Mouse (Mus musculus): ENCODE results near the gene Slc28a3. TPM values are rescaled to one million over a fixed set of nuclear protein-coding genes. Genes with fewer than 3 reads are reported as not detected.
A peak's percentile ranks its signal among the peaks of the same experiment; 100 is the strongest.

Slc28a3 gene
- polyA plus RNA-seq, 1 experiment from 2014 or later: not detected

DNA sequence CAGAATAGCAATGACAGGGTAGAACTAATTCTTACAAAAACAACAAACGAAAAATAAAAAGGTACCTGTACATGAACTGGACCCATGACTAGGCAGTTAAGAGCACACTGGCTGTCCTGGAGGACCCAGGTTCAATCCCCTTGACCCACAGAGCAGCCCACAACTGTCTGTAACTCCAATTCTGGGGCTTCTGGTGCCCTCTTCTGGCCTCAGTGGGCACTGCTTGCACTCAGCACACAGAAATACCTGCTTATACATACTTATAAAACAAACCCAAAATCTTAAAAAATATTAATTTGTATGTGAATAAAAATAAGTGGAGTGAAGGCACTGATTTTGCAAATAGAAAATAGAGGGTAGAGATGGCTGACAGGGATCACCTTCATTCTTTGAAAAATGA, 54.7 kb downstream of the Slc28a3 start:
- Histone ChIP-seq H3K4me1 (peaks cover 3% of the 10 kb centered on the region; the same call in 1 of the 2 replicates), H3K9me3 (replicated peaks) (no peaks in the 10 kb centered on the region), H3K36me3 (no peaks in the 10 kb centered on the region), H3K27me3 (no peaks in the 10 kb centered on the region), H3K4me3 (no peak overlapping the region), H3K9ac (no peak overlapping the region), H3K4me2 (replicated peaks) (no peak overlapping the region), H3K27ac (no peak overlapping the region)
- WGBS: 78% methylated on average over 1 of the region's 1 CpGs
- ATAC-seq (ENCODE audit: low FRiP score): no peak

DNA sequence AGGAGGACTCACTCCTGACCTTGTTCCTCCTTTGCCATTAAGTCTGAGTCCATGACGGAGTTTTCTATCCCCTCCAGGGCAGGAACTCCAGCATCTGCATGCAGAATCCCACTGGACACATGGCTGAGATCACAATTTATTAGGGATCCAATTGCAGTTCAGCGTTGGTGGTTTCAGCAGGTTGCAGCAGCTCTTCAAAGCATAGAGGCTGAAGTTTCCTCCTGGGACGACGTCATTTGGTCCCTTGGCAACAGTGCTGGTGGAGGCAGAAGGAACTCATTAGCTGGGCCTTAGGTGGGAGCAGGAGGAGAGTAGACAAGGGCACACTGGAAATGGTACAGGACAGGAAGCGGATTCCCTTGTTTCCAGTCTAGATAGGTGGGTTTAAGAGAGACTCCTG, 55.1 kb downstream of the Slc28a3 start:
- 62% methylated on average over 5 of the region's 5 CpGs for WGBS
- no peaks in the 10 kb centered on the region for H3K36me3 ChIP-seq

DNA sequence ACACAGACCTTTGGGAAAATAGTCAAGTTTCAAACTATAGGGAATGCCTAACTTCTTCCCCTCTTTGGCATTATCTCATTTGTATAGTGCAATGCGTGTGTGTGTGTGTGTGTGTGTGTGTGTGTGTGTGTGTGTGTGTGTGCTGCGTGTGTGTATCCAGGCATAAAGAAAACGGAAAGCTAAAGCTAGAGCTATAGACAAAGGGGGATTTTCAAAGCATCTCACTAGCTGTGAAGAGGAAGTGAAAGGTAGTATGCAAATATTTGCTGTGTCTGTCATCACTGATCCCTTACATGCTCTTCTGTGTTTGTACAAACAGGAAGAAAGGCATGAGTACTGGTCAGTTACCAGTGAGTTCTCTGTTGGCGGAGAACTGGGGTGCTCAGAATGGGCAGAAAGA, 58.8 kb downstream of the Slc28a3 start:
- Histone ChIP-seq H3K36me3 (no peaks in the 10 kb centered on the region), H3K4me2 (replicated peaks) (no peak overlapping the region), H3K4me3 (no peak overlapping the region), H3K9ac (no peak overlapping the region), H3K4me1 (peaks cover 18% of the 10 kb centered on the region), H3K27ac (no peak overlapping the region), H3K9me3 (replicated peaks) (no peaks in the 10 kb centered on the region), H3K27me3 (no peaks in the 10 kb centered on the region)
- no peak for ATAC-seq (ENCODE audit: low FRiP score)
- WGBS: 66% methylated on average over 3 of the region's 4 CpGs

More for the DNA sequence above, 55.1 kb downstream of the Slc28a3 start:
- Histone ChIP-seq H3K27me3 (no peaks in the 10 kb centered on the region), H3K4me2 (replicated peaks) (no peak overlapping the region), H3K9me3 (replicated peaks) (no peaks in the 10 kb centered on the region), H3K4me3 (no peak overlapping the region), H3K27ac (no peak overlapping the region), H3K4me1 (peaks cover 3% of the 10 kb centered on the region; the same call in 1 of the 2 replicates), H3K9ac (no peak overlapping the region)
- ATAC-seq (ENCODE audit: low FRiP score): no peak

DNA sequence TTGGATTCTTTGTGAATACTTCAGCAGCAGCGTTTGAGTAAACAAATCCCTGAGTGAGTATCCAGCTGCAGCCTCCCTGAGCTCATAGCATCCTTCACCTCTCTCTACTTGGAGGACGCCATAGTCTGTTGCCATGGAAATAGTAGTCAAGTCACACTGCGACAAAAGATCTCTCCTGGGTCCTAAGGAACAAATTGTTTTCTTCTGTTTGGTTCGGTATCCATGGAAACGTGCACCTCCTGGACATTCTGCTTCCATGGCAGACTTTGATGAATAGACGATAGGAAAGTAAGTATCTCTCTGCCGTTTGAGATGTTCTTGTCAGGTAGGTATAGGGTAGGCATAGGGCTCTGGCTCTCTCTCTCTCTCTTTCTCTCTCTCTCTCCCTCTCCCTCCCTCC, 63.1 kb downstream of the Slc28a3 start:
- H3K27me3 ChIP-seq: 0 out of 2 replicates have a peak, but pooled peaks cover 5% of the 10 kb centered on the region
- H3K4me2 ChIP-seq (replicated peaks): no peak overlapping the region
- H3K4me3 ChIP-seq: no peak overlapping the region
- H3K27ac ChIP-seq: 0 out of 2 replicates have a peak overlapping the region, but pooled peaks have one; percentile 36
- peak; percentile 73 for ATAC-seq (ENCODE audit: low FRiP score)
- peaks cover 31% of the 10 kb centered on the region for H3K4me1 ChIP-seq
- no peaks in the 10 kb centered on the region for H3K36me3 ChIP-seq
- WGBS: 20% methylated on average over 7 of the region's 7 CpGs
- H3K9me3 ChIP-seq (replicated peaks): no peaks in the 10 kb centered on the region
- H3K9ac ChIP-seq: no peak overlapping the region

DNA sequence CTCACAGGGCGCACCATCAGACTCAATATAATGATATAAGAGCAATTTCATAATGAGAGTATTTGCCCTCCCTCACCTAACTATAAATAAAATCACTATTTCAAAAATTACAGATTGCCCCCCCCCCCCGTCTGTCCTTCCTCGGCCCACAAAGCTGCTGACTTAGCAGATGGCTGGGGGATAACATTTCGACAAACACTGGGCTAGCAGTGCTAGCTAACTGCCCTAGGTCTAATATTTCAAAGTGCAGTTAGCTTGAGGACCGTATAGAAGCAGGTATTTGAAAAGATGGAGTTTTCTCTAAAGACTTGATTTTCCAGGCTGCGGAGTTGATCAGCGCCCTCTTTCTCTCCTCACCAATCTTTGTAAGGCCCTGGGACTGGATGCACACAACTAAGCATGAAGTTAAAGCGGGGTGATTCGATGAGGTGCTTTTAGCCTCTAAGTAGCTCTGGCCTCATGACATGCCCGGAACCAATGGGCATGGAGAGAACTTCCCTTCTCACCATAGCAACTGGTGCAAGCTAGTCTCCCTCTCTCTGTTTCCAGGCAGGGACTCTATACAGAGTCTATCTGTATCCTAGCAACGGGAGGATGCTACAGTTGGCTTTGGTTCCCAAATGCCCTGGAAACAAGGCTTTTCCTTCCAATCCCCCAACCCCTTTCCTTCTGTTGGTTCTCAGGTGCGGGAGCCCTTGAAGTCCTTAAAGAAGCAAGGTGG, 66.8 kb downstream of the Slc28a3 start:
- no peak overlapping the region for H3K4me2 ChIP-seq (replicated peaks)
- peaks cover 31% of the 10 kb centered on the region for H3K4me1 ChIP-seq
- 53% methylated on average over 12 of the region's 12 CpGs for WGBS
- peak; percentile 64 for ATAC-seq (ENCODE audit: low FRiP score)
- H3K4me3 ChIP-seq: no peak overlapping the region
- no peaks in the 10 kb centered on the region for H3K9me3 ChIP-seq (replicated peaks)
- no peaks in the 10 kb centered on the region for H3K36me3 ChIP-seq
- H3K27ac ChIP-seq: no peak overlapping the region
- H3K27me3 ChIP-seq: 0 out of 2 replicates have a peak, but pooled peaks cover 5% of the 10 kb centered on the region
- H3K9ac ChIP-seq: no peak overlapping the region

DNA sequence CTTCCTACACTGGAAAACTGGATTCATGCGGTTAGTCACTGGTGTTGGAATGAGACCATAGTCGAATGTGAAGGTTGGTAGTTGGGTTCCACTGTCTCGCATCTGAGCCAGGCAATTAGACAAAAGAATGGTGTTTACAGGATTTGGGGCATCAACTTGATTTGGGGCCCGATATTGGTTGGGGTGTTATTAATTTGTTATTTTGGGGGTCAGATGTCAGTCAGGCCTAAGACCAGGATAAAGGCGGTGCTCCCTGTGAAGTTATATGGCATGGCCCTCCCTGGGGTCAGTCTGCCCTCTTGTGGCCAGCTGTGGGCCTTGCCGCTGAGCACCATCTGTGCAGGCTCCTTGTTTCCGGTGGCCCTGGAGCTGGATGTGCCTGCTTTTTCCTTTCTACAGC, 67.6 kb downstream of the Slc28a3 start:
- ATAC-seq (ENCODE audit: low FRiP score): peak; percentile 67; the same call in 1 of the 2 replicates
- H3K4me1 ChIP-seq: peaks cover 25% of the 10 kb centered on the region

DNA sequence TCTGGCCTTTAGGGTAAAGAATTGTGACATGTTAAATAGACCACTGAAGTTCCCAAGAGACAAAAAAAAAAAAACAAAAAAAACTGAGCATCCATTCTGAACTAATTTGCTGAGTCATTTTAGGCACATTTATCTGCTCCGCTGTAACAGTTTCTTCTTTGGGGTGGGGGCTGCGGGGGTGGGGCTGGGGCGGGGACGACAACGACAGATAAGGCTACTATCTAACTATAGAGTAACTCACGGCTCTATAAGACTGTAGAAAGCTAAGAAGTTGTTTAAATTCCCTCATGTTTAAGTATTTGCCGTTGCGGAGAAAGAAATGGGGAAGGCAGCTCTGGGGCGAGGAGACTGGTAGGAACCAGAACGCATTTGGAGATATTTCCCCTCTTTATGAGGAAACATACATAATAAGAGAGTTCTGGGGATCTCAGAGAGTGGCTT, 68.1 kb downstream of the Slc28a3 start:
- Histone ChIP-seq H3K9me3 (replicated peaks) (no peaks in the 10 kb centered on the region), H3K4me3 (no peak overlapping the region), H3K4me1 (peaks cover 21% of the 10 kb centered on the region), H3K9ac (no peak overlapping the region), H3K27me3 (0 out of 2 replicates have a peak, but pooled peaks cover 5% of the 10 kb centered on the region), H3K36me3 (no peaks in the 10 kb centered on the region), H3K27ac (no peak overlapping the region), H3K4me2 (replicated peaks) (no peak overlapping the region)
- ATAC-seq (ENCODE audit: low FRiP score): no peak
- WGBS: 87% methylated on average over 10 of the region's 10 CpGs

More for the DNA sequence above, 67.6 kb downstream of the Slc28a3 start:
- H3K9ac ChIP-seq: no peak overlapping the region
- H3K9me3 ChIP-seq (replicated peaks): no peaks in the 10 kb centered on the region
- H3K27ac ChIP-seq: no peak overlapping the region
- no peaks in the 10 kb centered on the region for H3K36me3 ChIP-seq
- H3K27me3 ChIP-seq: 0 out of 2 replicates have a peak, but pooled peaks cover 5% of the 10 kb centered on the region
- 43% methylated on average over 7 of the region's 7 CpGs for WGBS
- no peak overlapping the region for H3K4me3 ChIP-seq
- no peak overlapping the region for H3K4me2 ChIP-seq (replicated peaks)

DNA sequence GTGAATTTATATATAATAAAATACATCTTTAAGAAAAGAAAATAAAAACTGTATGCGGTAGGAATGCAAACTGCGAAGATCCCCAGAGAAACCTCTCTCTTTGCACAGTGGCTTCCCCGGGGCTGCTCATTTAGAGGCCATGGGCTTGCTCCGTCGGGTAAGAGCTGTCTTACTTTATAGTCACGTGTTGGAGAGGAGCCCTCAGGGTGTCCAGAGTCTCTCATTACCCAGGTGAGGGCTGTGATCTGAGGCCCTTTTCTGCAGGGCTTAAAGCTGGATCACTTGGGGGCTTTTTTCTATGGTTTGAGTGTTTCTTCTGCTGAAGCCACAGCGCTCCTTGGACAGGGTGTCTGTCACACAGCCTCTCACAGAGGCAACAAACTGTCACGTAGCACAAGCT, 68.5 kb downstream of the Slc28a3 start:
- no peaks in the 10 kb centered on the region for H3K9me3 ChIP-seq (replicated peaks)
- no peak overlapping the region for H3K27ac ChIP-seq
- peaks cover 16% of the 10 kb centered on the region for H3K4me1 ChIP-seq
- no peak overlapping the region for H3K9ac ChIP-seq
- H3K4me3 ChIP-seq: no peak overlapping the region
- WGBS: 76% methylated on average over 8 of the region's 8 CpGs
- H3K36me3 ChIP-seq: no peaks in the 10 kb centered on the region
- no peak for ATAC-seq (ENCODE audit: low FRiP score)
- H3K4me2 ChIP-seq (replicated peaks): no peak overlapping the region
- 0 out of 2 replicates have a peak, but pooled peaks cover 5% of the 10 kb centered on the region for H3K27me3 ChIP-seq

DNA sequence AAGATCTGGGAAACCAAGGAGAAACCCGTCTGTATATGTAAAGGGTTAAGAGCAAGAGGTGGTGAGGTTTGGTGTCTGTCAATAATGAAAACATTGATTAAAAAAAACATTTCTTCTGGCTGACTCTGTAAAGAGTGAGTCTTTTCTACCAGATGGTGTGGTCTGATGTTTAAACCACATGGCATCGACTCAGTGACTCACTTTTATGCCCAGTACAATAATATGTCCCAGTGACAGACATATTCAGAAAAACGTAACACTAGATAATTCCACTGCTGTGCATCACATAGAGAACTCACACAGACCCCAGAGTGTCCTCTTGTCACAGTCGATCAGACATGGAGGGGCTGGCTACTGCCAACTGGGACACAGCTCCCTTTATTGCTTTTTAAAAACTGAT, 69.1 kb downstream of the Slc28a3 start:
- Histone ChIP-seq H3K4me2 (replicated peaks) (no peak overlapping the region), H3K27me3 (0 out of 2 replicates have a peak, but pooled peaks cover 5% of the 10 kb centered on the region), H3K9ac (no peak overlapping the region), H3K36me3 (no peaks in the 10 kb centered on the region), H3K4me3 (no peak overlapping the region), H3K9me3 (replicated peaks) (no peaks in the 10 kb centered on the region), H3K4me1 (peaks cover 13% of the 10 kb centered on the region), H3K27ac (no peak overlapping the region)
- 74% methylated on average over 4 of the region's 4 CpGs for WGBS
- ATAC-seq (ENCODE audit: low FRiP score): no peak

DNA sequence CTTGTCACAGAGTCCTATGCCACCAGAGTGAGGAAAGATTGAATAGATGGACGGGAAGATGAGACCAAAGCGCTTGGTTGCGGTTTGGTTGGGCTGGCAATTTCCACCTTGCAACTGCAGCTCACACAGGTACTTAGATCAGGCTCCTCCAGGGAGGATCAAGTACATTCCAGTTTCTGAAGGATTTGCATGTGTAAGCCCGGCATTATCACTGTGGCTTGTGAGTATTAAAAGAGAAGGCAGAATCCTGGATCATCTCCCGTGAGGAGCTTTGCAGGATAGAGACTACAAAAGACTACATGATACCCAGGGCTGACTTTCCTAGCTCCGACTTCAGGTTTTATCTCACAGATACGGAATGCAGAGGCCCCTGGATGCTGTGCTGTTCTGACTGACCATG, 71.7 kb downstream of the Slc28a3 start:
- no peak overlapping the region for H3K4me3 ChIP-seq
- no peaks in the 10 kb centered on the region for H3K27me3 ChIP-seq
- no peaks in the 10 kb centered on the region for H3K36me3 ChIP-seq
- no peak overlapping the region for H3K4me2 ChIP-seq (replicated peaks)
- no peak for ATAC-seq (ENCODE audit: low FRiP score)
- WGBS: 70% methylated on average over 7 of the region's 7 CpGs
- H3K4me1 ChIP-seq: peaks cover 8% of the 10 kb centered on the region; the same call in 1 of the 2 replicates
- H3K9me3 ChIP-seq (replicated peaks): no peaks in the 10 kb centered on the region
- no peak overlapping the region for H3K9ac ChIP-seq
- no peak overlapping the region for H3K27ac ChIP-seq

DNA sequence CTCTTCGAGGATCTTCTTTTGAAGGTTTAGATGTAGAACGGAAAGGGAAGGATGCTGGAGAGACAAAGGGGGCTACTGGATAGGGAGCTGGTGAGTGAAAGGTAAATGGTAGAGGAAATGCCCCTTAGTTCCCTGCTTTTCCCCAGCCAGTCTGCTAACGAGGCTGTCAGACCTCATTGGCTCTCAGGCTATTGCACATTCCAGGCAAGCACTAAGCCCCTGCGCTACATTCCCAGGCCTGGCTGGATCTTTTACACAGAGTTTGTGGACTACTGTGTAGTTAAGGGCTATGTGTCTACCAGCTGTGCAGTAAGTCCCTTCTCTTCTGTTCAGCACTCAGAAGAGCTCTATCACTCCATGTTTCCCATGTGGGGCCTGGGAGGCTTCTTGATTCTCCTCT, 72.3 kb downstream of the Slc28a3 start:
- peaks cover 2% of the 10 kb centered on the region; the same call in 1 of the 2 replicates for H3K4me1 ChIP-seq
- H3K27me3 ChIP-seq: no peaks in the 10 kb centered on the region
- no peaks in the 10 kb centered on the region for H3K9me3 ChIP-seq (replicated peaks)
- no peak overlapping the region for H3K27ac ChIP-seq
- H3K36me3 ChIP-seq: no peaks in the 10 kb centered on the region
- H3K4me2 ChIP-seq (replicated peaks): no peak overlapping the region
- no peak overlapping the region for H3K9ac ChIP-seq
- 61% methylated on average over 4 of the region's 4 CpGs for WGBS
- no peak for ATAC-seq (ENCODE audit: low FRiP score)
- no peak overlapping the region for H3K4me3 ChIP-seq

DNA sequence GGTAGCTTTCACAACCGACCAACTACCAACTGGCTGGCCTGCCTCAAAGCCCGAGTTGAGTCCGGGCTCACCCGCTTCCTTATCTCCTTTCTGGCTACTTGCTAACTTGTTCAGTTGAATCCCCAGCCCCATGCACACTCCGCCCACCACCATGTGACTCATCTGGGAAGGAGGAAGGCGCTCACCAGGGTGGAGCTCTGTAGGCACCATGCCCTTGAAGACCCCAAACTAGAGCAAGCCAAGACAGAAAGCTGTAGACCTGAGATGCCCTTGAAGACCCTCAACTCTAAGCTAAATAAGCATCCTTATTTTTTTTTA, 72.8 kb downstream of the Slc28a3 start:
- Histone ChIP-seq H3K36me3 (no peaks in the 10 kb centered on the region), H3K4me2 (replicated peaks) (no peak overlapping the region), H3K4me3 (no peak overlapping the region), H3K27ac (no peak overlapping the region), H3K9ac (no peak overlapping the region), H3K9me3 (replicated peaks) (no peaks in the 10 kb centered on the region), H3K4me1 (no peaks in the 10 kb centered on the region), H3K27me3 (no peaks in the 10 kb centered on the region)
- no peak for ATAC-seq (ENCODE audit: low FRiP score)
- WGBS: 70% methylated on average over 6 of the region's 6 CpGs

Data from hindbrain, embryonic 12.5 days (tissue).